Mouse (Mus musculus) neural tube, embryonic 12.5 days (tissue): ENCODE measurements around the gene Sptan1. TPM values are rescaled to one million over a fixed set of nuclear protein-coding genes. Genes with fewer than 3 reads are reported as not detected.

ENCODE experiments used
- ATAC-seq: fragments of 200-750 bp; cut with Nextera tagmentation; 2 replicates; pipeline ENCODE4 v1.8.0; 2017; ENCODE audit warnings: low read depth, mild to moderate bottlenecking, moderate TSS enrichment, moderate library complexity; ENCODE audit not compliant: low FRiP score
- H3K27ac ChIP-seq: fragments of 300-500 bp; sonication (generic); 2 replicates; pipeline ENCODE4 v1.5.1; 2016
- H3K27me3 ChIP-seq: fragments of 300-500 bp; sonication (generic); replicated peaks from 2 replicates; pipeline ENCODE4 v1.6.1; 2016; ENCODE audit warnings: mild to moderate bottlenecking
- H3K36me3 ChIP-seq: fragments of 300-500 bp; sonication (generic); 2 replicates; pipeline ENCODE4 v1.6.1; 2016; ENCODE audit warnings: mild to moderate bottlenecking
- H3K4me1 ChIP-seq: fragments of 300-500 bp; sonication (generic); 2 replicates; pipeline ENCODE4 v1.6.1; 2016
- H3K4me2 ChIP-seq: fragments of 300-500 bp; sonication (generic); replicated peaks from 2 replicates; pipeline ENCODE4 v1.6.1; 2016; ENCODE audit warnings: mild to moderate bottlenecking
- H3K4me3 ChIP-seq: fragments of 300-500 bp; sonication (generic); 2 replicates; pipeline ENCODE4 v1.5.1; 2016
- H3K9ac ChIP-seq: fragments of 300-500 bp; sonication (generic); 2 replicates; pipeline ENCODE4 v1.6.1; 2016; ENCODE audit warnings: mild to moderate bottlenecking
- H3K9me3 ChIP-seq: fragments of 300-500 bp; sonication (generic); 2 replicates; pipeline ENCODE4 v1.6.1; 2016; ENCODE audit warnings: mild to moderate bottlenecking
- whole genome bisulfite sequencing: fragments of 180-500 bp; shearing (Covaris S2); methylation state at CpG from one replicate; pipeline ENCODE4 v1.1.7; 2016; 5-methylcytosine and 5-hydroxymethylcytosine counted together
- polyA plus RNA-seq: library from polyadenylated mRNA; unstranded; fragments of >200 nt; fragmentation: Nextera tagmentation; extraction: Ambion mirVana; gene quantifications from 2 replicates; pipeline ENCODE4 v1.2.1, GENCODE M21; 2016

Sptan1 gene
- polyA plus RNA-seq, 1 experiment from 2014 or later, result 206 TPM

GRCm38 (mm10) chr2:29964354-29965249 is 758 bp upstream of the Sptan1 start:
- Histone ChIP-seq H3K4me2 (peak overlapping the region; percentile 80), H3K36me3 (peaks cover 20% of the 10 kb centered on the region), H3K4me1 (peaks cover 43% of the 10 kb centered on the region), H3K27ac (peak overlapping the region; percentile 77; the same call in 1 of the 2 replicates), H3K9me3 (no peaks in the 10 kb centered on the region), H3K4me3 (peak overlapping the region; percentile 95), H3K27me3 (no peaks in the 10 kb centered on the region), H3K9ac (peak overlapping the region; percentile 97)
- WGBS, result 22% methylated on average over 10 of the region's 10 CpGs
- no peak for ATAC-seq

- Histone ChIP-seq H3K36me3 (peaks cover 20% of the 10 kb centered on the region), H3K9me3 (no peaks in the 10 kb centered on the region), H3K9ac (peak overlapping the region; percentile 97), H3K4me2 (peak overlapping the region; percentile 80), H3K27me3 (no peaks in the 10 kb centered on the region), H3K4me1 (peaks cover 51% of the 10 kb centered on the region), H3K27ac (peak overlapping the region; percentile 92), H3K4me3 (peak overlapping the region; percentile 95)
- WGBS, result under 1% methylated on average over 39 of the region's 41 CpGs
- ATAC-seq, result peak; percentile 48
Measured at GRCm38 (mm10) chr2:29965906-29966305, 546 bp downstream of the Sptan1 start.

- Histone ChIP-seq H3K4me1 (peaks cover 54% of the 10 kb centered on the region), H3K36me3 (peaks cover 20% of the 10 kb centered on the region), H3K9me3 (no peaks in the 10 kb centered on the region), H3K27me3 (no peaks in the 10 kb centered on the region), H3K9ac (peak overlapping the region; percentile 97), H3K4me2 (peak overlapping the region; percentile 80), H3K4me3 (peak overlapping the region; percentile 95), H3K27ac (no peak overlapping the region)
- WGBS, result 67% methylated on average over 2 of the region's 2 CpGs
- ATAC-seq, result no peak
Measured at GRCm38 (mm10) chr2:29966826-29967225, 1.5 kb downstream of the Sptan1 start.

GRCm38 (mm10) chr2:29967768-29968167 is 2.4 kb downstream of the Sptan1 start:
- 48% methylated on average over 5 of the region's 5 CpGs for WGBS
- Histone ChIP-seq H3K36me3 (peaks cover 20% of the 10 kb centered on the region), H3K4me3 (0 out of 2 replicates have a peak overlapping the region, but pooled peaks have one; percentile 7), H3K4me2 (peak overlapping the region; percentile 80), H3K9me3 (no peaks in the 10 kb centered on the region), H3K4me1 (peaks cover 60% of the 10 kb centered on the region), H3K9ac (peak overlapping the region; percentile 44), H3K27me3 (no peaks in the 10 kb centered on the region), H3K27ac (no peak overlapping the region)
- ATAC-seq, result no peak

GRCm38 (mm10) chr2:29968638-29969037 is 3.3 kb downstream of the Sptan1 start:
- peak overlapping the region; percentile 33; the same call in 1 of the 2 replicates for H3K9ac ChIP-seq
- peaks cover 57% of the 10 kb centered on the region for H3K4me1 ChIP-seq
- no peak for ATAC-seq
- peak overlapping the region; percentile 80 for H3K4me2 ChIP-seq
- peaks cover 20% of the 10 kb centered on the region for H3K36me3 ChIP-seq
- H3K9me3 ChIP-seq, result no peaks in the 10 kb centered on the region
- 83% methylated on average over 5 of the region's 5 CpGs for WGBS
- H3K27ac ChIP-seq, result no peak overlapping the region
- no peak overlapping the region for H3K4me3 ChIP-seq
- H3K27me3 ChIP-seq, result no peaks in the 10 kb centered on the region

GRCm38 (mm10) chr2:29971838-29972635 is 6.7 kb downstream of the Sptan1 start:
- Histone ChIP-seq H3K9ac (no peak overlapping the region), H3K4me3 (no peak overlapping the region), H3K36me3 (peaks cover 31% of the 10 kb centered on the region), H3K4me1 (peaks cover 47% of the 10 kb centered on the region), H3K9me3 (no peaks in the 10 kb centered on the region), H3K27me3 (no peaks in the 10 kb centered on the region), H3K27ac (no peak overlapping the region), H3K4me2 (no peak overlapping the region)
- ATAC-seq, result no peak
- WGBS, result 84% methylated on average over 9 of the region's 9 CpGs

- Histone ChIP-seq H3K4me2 (0 out of 2 replicates have a peak overlapping the region, but pooled peaks have one; percentile 20), H3K4me3 (no peak overlapping the region), H3K36me3 (peaks cover 30% of the 10 kb centered on the region), H3K27ac (no peak overlapping the region), H3K4me1 (peaks cover 32% of the 10 kb centered on the region), H3K9me3 (no peaks in the 10 kb centered on the region), H3K27me3 (no peaks in the 10 kb centered on the region), H3K9ac (no peak overlapping the region)
- 5% methylated on average over 2 of the region's 2 CpGs for WGBS
- no peak for ATAC-seq
Measured at GRCm38 (mm10) chr2:29973525-29973924, 8.2 kb downstream of the Sptan1 start.

GRCm38 (mm10) chr2:29977307-29977706 is 11.9 kb downstream of the Sptan1 start:
- Histone ChIP-seq H3K27me3 (no peaks in the 10 kb centered on the region), H3K9ac (no peak overlapping the region), H3K36me3 (peaks cover 52% of the 10 kb centered on the region), H3K4me3 (no peak overlapping the region), H3K4me1 (peaks cover 10% of the 10 kb centered on the region), H3K9me3 (no peaks in the 10 kb centered on the region), H3K4me2 (no peak overlapping the region), H3K27ac (no peak overlapping the region)
- no peak for ATAC-seq

- H3K36me3 ChIP-seq, result peaks cover 80% of the 10 kb centered on the region
- H3K27ac ChIP-seq, result no peak overlapping the region
- no peaks in the 10 kb centered on the region for H3K4me1 ChIP-seq
- no peaks in the 10 kb centered on the region for H3K27me3 ChIP-seq
- ATAC-seq, result no peak
- no peaks in the 10 kb centered on the region for H3K9me3 ChIP-seq
- no peak overlapping the region for H3K9ac ChIP-seq
- no peak overlapping the region for H3K4me2 ChIP-seq
- WGBS, result 100% methylated on average over 1 of the region's 1 CpGs
- H3K4me3 ChIP-seq, result no peak overlapping the region
Measured at GRCm38 (mm10) chr2:29980661-29981060, 15.3 kb downstream of the Sptan1 start.

GRCm38 (mm10) chr2:29991962-29992361 is 26.6 kb downstream of the Sptan1 start:
- Histone ChIP-seq H3K4me2 (no peak overlapping the region), H3K4me1 (no peaks in the 10 kb centered on the region), H3K27me3 (no peaks in the 10 kb centered on the region), H3K9me3 (no peaks in the 10 kb centered on the region), H3K4me3 (no peak overlapping the region), H3K27ac (no peak overlapping the region), H3K9ac (no peak overlapping the region), H3K36me3 (peaks cover 98% of the 10 kb centered on the region)
- WGBS, result 68% methylated on average over 2 of the region's 2 CpGs
- ATAC-seq, result no peak

- 85% methylated on average over 1 of the region's 1 CpGs for WGBS
- H3K27me3 ChIP-seq, result no peaks in the 10 kb centered on the region
- no peak overlapping the region for H3K4me3 ChIP-seq
- no peaks in the 10 kb centered on the region for H3K9me3 ChIP-seq
- H3K27ac ChIP-seq, result no peak overlapping the region
- ATAC-seq, result no peak
- no peaks in the 10 kb centered on the region for H3K4me1 ChIP-seq
- peaks cover 97% of the 10 kb centered on the region for H3K36me3 ChIP-seq
- no peak overlapping the region for H3K4me2 ChIP-seq
- H3K9ac ChIP-seq, result no peak overlapping the region
Measured at GRCm38 (mm10) chr2:30009101-30009500, 43.7 kb downstream of the Sptan1 start.

- no peak for ATAC-seq
- H3K4me2 ChIP-seq, result no peak overlapping the region
- no peak overlapping the region for H3K4me3 ChIP-seq
- no peaks in the 10 kb centered on the region for H3K27me3 ChIP-seq
- no peaks in the 10 kb centered on the region for H3K9me3 ChIP-seq
- no peak overlapping the region for H3K27ac ChIP-seq
- no peaks in the 10 kb centered on the region for H3K4me1 ChIP-seq
- peaks cover 98% of the 10 kb centered on the region for H3K36me3 ChIP-seq
- WGBS, result 97% methylated on average over 8 of the region's 8 CpGs
- H3K9ac ChIP-seq, result no peak overlapping the region
Measured at GRCm38 (mm10) chr2:30010840-30011281, 45.5 kb downstream of the Sptan1 start.
